Mouse (Mus musculus): ENCODE measurements around the gene Slc15a5. TPM values are rescaled to one million over a fixed set of nuclear protein-coding genes. Genes with fewer than 3 reads are reported as not detected.

The Slc15a5 gene
- total RNA-seq, 1 experiment: not detected

- no peaks in the 10 kb centered on the region for H3K4me1 ChIP-seq (ENCODE audit: control insufficient read depth in 2 of 2, insufficient read depth in 2 of 2, low read length in 2 of 2, poor library complexity in 1 of 2)
- no peaks in the 10 kb centered on the region for H3K36me3 ChIP-seq (ENCODE audit: control insufficient read depth, insufficient read depth, low read length, poor library complexity, severe bottlenecking)
- no peaks in the 10 kb centered on the region for H3K9me3 ChIP-seq (ENCODE audit: control insufficient read depth, insufficient read depth, low read depth, low read length)
- DNase-seq (ENCODE audit: low read depth, low spot score): no peak
- TF ChIP-seq ZC3H11A (IDR thresholded peaks at IDR 0.05; ENCODE audit: borderline replicate concordance, low read depth, low read length) (no peak), MAFK (IDR thresholded peaks at IDR 0.05; ENCODE audit: insufficient read depth, low read depth, low read length) (no peak), HCFC1 (IDR thresholded peaks at IDR 0.05; ENCODE audit: borderline replicate concordance, insufficient read depth, low read length) (no peak), CHD2 (IDR thresholded peaks at IDR 0.05; ENCODE audit: low read depth, low read length) (no peak), ZNF384 (IDR thresholded peaks at IDR 0.05; ENCODE audit: low read depth, low read length) (no peak)
- no peak overlapping the region for H3K9ac ChIP-seq (ENCODE audit: insufficient read depth, low read depth, low read length, poor library complexity, severe bottlenecking)
- H3K27ac ChIP-seq (ENCODE audit: insufficient read depth, low read depth, low read length, poor library complexity, severe bottlenecking): no peak overlapping the region
- no peak overlapping the region for H3K4me3 ChIP-seq (ENCODE audit: insufficient read depth in 1 of 2, low read depth in 1 of 2, low read length in 2 of 2, poor library complexity in 1 of 2, severe bottlenecking in 1 of 2)
- in situ Hi-C loops (cut with MboI; ENCODE audit: low sequenced_read_pairs in 2 of 2, unreplicated experiment in 2 of 2): no loop called here
Measured at GRCm38 (mm10) chr6:137980413-137980812, 99.3 kb downstream of the Slc15a5 start.

- in situ Hi-C loops (cut with MboI; ENCODE audit: low sequenced_read_pairs in 2 of 2, unreplicated experiment in 2 of 2): no loop called here
- TF ChIP-seq ZNF384 (IDR thresholded peaks at IDR 0.05; ENCODE audit: low read depth, low read length) (no peak), HCFC1 (IDR thresholded peaks at IDR 0.05; ENCODE audit: borderline replicate concordance, insufficient read depth, low read length) (no peak), MAFK (IDR thresholded peaks at IDR 0.05; ENCODE audit: insufficient read depth, low read depth, low read length) (no peak), CHD2 (IDR thresholded peaks at IDR 0.05; ENCODE audit: low read depth, low read length) (no peak), ZC3H11A (IDR thresholded peaks at IDR 0.05; ENCODE audit: borderline replicate concordance, low read depth, low read length) (no peak)
- DNase-seq (ENCODE audit: low read depth, low spot score): no peak
- no peaks in the 10 kb centered on the region for H3K9me3 ChIP-seq (ENCODE audit: control insufficient read depth, insufficient read depth, low read depth, low read length)
- no peaks in the 10 kb centered on the region for H3K36me3 ChIP-seq (ENCODE audit: control insufficient read depth, insufficient read depth, low read length, poor library complexity, severe bottlenecking)
- H3K4me1 ChIP-seq (ENCODE audit: control insufficient read depth in 2 of 2, insufficient read depth in 2 of 2, low read length in 2 of 2, poor library complexity in 1 of 2): no peaks in the 10 kb centered on the region
- no peak overlapping the region for H3K27ac ChIP-seq (ENCODE audit: insufficient read depth, low read depth, low read length, poor library complexity, severe bottlenecking)
- no peak overlapping the region for H3K9ac ChIP-seq (ENCODE audit: insufficient read depth, low read depth, low read length, poor library complexity, severe bottlenecking)
- H3K4me3 ChIP-seq (ENCODE audit: insufficient read depth in 1 of 2, low read depth in 1 of 2, low read length in 2 of 2, poor library complexity in 1 of 2, severe bottlenecking in 1 of 2): no peak overlapping the region
Measured at GRCm38 (mm10) chr6:137979802-137980201, 99.9 kb downstream of the Slc15a5 start.

- TF ChIP-seq CHD2 (IDR thresholded peaks at IDR 0.05; ENCODE audit: low read depth, low read length): no peak
- no peak for TF ChIP-seq HCFC1 (IDR thresholded peaks at IDR 0.05; ENCODE audit: borderline replicate concordance, insufficient read depth, low read length)
- TF ChIP-seq ZC3H11A (IDR thresholded peaks at IDR 0.05; ENCODE audit: borderline replicate concordance, low read depth, low read length): no peak
- no peak for TF ChIP-seq ZNF384 (IDR thresholded peaks at IDR 0.05; ENCODE audit: low read depth, low read length)
- no peak for TF ChIP-seq MAFK (IDR thresholded peaks at IDR 0.05; ENCODE audit: insufficient read depth, low read depth, low read length)
- Histone ChIP-seq H3K36me3 (ENCODE audit: control insufficient read depth, insufficient read depth, low read length, poor library complexity, severe bottlenecking) (no peaks in the 10 kb centered on the region), H3K27ac (ENCODE audit: insufficient read depth, low read depth, low read length, poor library complexity, severe bottlenecking) (no peak overlapping the region), H3K9me3 (ENCODE audit: control insufficient read depth, insufficient read depth, low read depth, low read length) (no peaks in the 10 kb centered on the region), H3K4me3 (ENCODE audit: insufficient read depth in 1 of 2, low read depth in 1 of 2, low read length in 2 of 2, poor library complexity in 1 of 2, severe bottlenecking in 1 of 2) (no peak overlapping the region), H3K9ac (ENCODE audit: insufficient read depth, low read depth, low read length, poor library complexity, severe bottlenecking) (no peak overlapping the region), H3K4me1 (ENCODE audit: control insufficient read depth in 2 of 2, insufficient read depth in 2 of 2, low read length in 2 of 2, poor library complexity in 1 of 2) (no peaks in the 10 kb centered on the region)
- DNase-seq (ENCODE audit: low read depth, low spot score): no peak
- in situ Hi-C loops (cut with MboI; ENCODE audit: low sequenced_read_pairs in 2 of 2, unreplicated experiment in 2 of 2): no loop called here
Measured at GRCm38 (mm10) chr6:137976021-137976420, 103.7 kb downstream of the Slc15a5 start.

- Histone ChIP-seq H3K9me3 (ENCODE audit: control insufficient read depth, insufficient read depth, low read depth, low read length) (no peaks in the 10 kb centered on the region), H3K4me1 (ENCODE audit: control insufficient read depth in 2 of 2, insufficient read depth in 2 of 2, low read length in 2 of 2, poor library complexity in 1 of 2) (no peaks in the 10 kb centered on the region), H3K4me3 (ENCODE audit: insufficient read depth in 1 of 2, low read depth in 1 of 2, low read length in 2 of 2, poor library complexity in 1 of 2, severe bottlenecking in 1 of 2) (no peak overlapping the region), H3K36me3 (ENCODE audit: control insufficient read depth, insufficient read depth, low read length, poor library complexity, severe bottlenecking) (no peaks in the 10 kb centered on the region), H3K9ac (ENCODE audit: insufficient read depth, low read depth, low read length, poor library complexity, severe bottlenecking) (no peak overlapping the region), H3K27ac (ENCODE audit: insufficient read depth, low read depth, low read length, poor library complexity, severe bottlenecking) (no peak overlapping the region)
- TF ChIP-seq ZNF384 (IDR thresholded peaks at IDR 0.05; ENCODE audit: low read depth, low read length) (no peak), ZC3H11A (IDR thresholded peaks at IDR 0.05; ENCODE audit: borderline replicate concordance, low read depth, low read length) (no peak), HCFC1 (IDR thresholded peaks at IDR 0.05; ENCODE audit: borderline replicate concordance, insufficient read depth, low read length) (no peak), MAFK (IDR thresholded peaks at IDR 0.05; ENCODE audit: insufficient read depth, low read depth, low read length) (no peak), CHD2 (IDR thresholded peaks at IDR 0.05; ENCODE audit: low read depth, low read length) (no peak)
- in situ Hi-C loops (cut with MboI; ENCODE audit: low sequenced_read_pairs in 2 of 2, unreplicated experiment in 2 of 2): no loop called here
- DNase-seq (ENCODE audit: low read depth, low spot score): no peak
Measured at GRCm38 (mm10) chr6:137963703-137964102, 116.0 kb downstream of the Slc15a5 start.

- DNase-seq (ENCODE audit: low read depth, low spot score): no peak
- no peak overlapping the region for H3K27ac ChIP-seq (ENCODE audit: insufficient read depth, low read depth, low read length, poor library complexity, severe bottlenecking)
- no peaks in the 10 kb centered on the region for H3K4me1 ChIP-seq (ENCODE audit: control insufficient read depth in 2 of 2, insufficient read depth in 2 of 2, low read length in 2 of 2, poor library complexity in 1 of 2)
- in situ Hi-C loops (cut with MboI; ENCODE audit: low sequenced_read_pairs in 2 of 2, unreplicated experiment in 2 of 2): no loop called here
- no peak overlapping the region for H3K4me3 ChIP-seq (ENCODE audit: insufficient read depth in 1 of 2, low read depth in 1 of 2, low read length in 2 of 2, poor library complexity in 1 of 2, severe bottlenecking in 1 of 2)
- H3K9me3 ChIP-seq (ENCODE audit: control insufficient read depth, insufficient read depth, low read depth, low read length): no peaks in the 10 kb centered on the region
- TF ChIP-seq ZNF384 (IDR thresholded peaks at IDR 0.05; ENCODE audit: low read depth, low read length) (no peak), MAFK (IDR thresholded peaks at IDR 0.05; ENCODE audit: insufficient read depth, low read depth, low read length) (no peak), CHD2 (IDR thresholded peaks at IDR 0.05; ENCODE audit: low read depth, low read length) (no peak), HCFC1 (IDR thresholded peaks at IDR 0.05; ENCODE audit: borderline replicate concordance, insufficient read depth, low read length) (no peak), ZC3H11A (IDR thresholded peaks at IDR 0.05; ENCODE audit: borderline replicate concordance, low read depth, low read length) (no peak)
- H3K9ac ChIP-seq (ENCODE audit: insufficient read depth, low read depth, low read length, poor library complexity, severe bottlenecking): no peak overlapping the region
- H3K36me3 ChIP-seq (ENCODE audit: control insufficient read depth, insufficient read depth, low read length, poor library complexity, severe bottlenecking): no peaks in the 10 kb centered on the region
Measured at GRCm38 (mm10) chr6:137962836-137963235, 116.9 kb downstream of the Slc15a5 start.
